Mouse (Mus musculus) embryonic facial prominence, embryonic 12.5 days (tissue): ENCODE measurements around the gene Fcho2. TPM values are rescaled to one million over a fixed set of nuclear protein-coding genes. Genes with fewer than 3 reads are reported as not detected.

Source experiments
- ATAC-seq: fragments of 200-750 bp; cut with Nextera tagmentation; 2 replicates; pipeline ENCODE4 v1.8.0; 2017; ENCODE audit not compliant: insufficient number of reproducible peaks, insufficient read depth, low FRiP score, low TSS enrichment
- H3K27ac ChIP-seq: fragments of 300-500 bp; sonication (generic); 2 replicates; pipeline ENCODE4 v1.5.1; 2016; ENCODE audit warnings: mild to moderate bottlenecking
- H3K27me3 ChIP-seq: fragments of 300-500 bp; sonication (generic); 2 replicates; pipeline ENCODE4 v1.6.1; 2016; ENCODE audit warnings: mild to moderate bottlenecking, moderate library complexity
- H3K36me3 ChIP-seq: fragments of 300-500 bp; sonication (generic); 2 replicates; pipeline ENCODE4 v1.6.1; 2016; ENCODE audit warnings: mild to moderate bottlenecking
- H3K4me1 ChIP-seq: fragments of 300-500 bp; sonication (generic); 2 replicates; pipeline ENCODE4 v1.6.1; 2016
- H3K4me2 ChIP-seq: fragments of 300-500 bp; sonication (generic); replicated peaks from 2 replicates; pipeline ENCODE4 v1.6.1; 2016; ENCODE audit warnings: mild to moderate bottlenecking, moderate library complexity
- H3K4me3 ChIP-seq: fragments of 300-500 bp; sonication (generic); 2 replicates; pipeline ENCODE4 v1.5.1; 2016; ENCODE audit warnings: mild to moderate bottlenecking
- H3K9ac ChIP-seq: fragments of 300-500 bp; sonication (generic); 2 replicates; pipeline ENCODE4 v1.6.1; 2016; ENCODE audit warnings: mild to moderate bottlenecking, moderate library complexity
- H3K9me3 ChIP-seq: fragments of 300-500 bp; sonication (generic); 2 replicates; pipeline ENCODE4 v1.6.1; 2016; ENCODE audit warnings: mild to moderate bottlenecking, moderate library complexity
- WGBS: fragments of 180-500 bp; shearing (Covaris S2); methylation state at CpG from one replicate; pipeline ENCODE4 v1.1.7; 2016; 5-methylcytosine and 5-hydroxymethylcytosine counted together
- polyA plus RNA-seq: library from polyadenylated mRNA; unstranded; fragments of >200 nt; fragmentation: Nextera tagmentation; extraction: Ambion mirVana; gene quantifications from 2 replicates; pipeline ENCODE4 v1.2.1, GENCODE M21; 2016

The Fcho2 gene
- polyA plus RNA-seq, 1 experiment from 2014 or later: 51.5 TPM

GRCm38 (mm10) chr13:98691956-98692515 is 123.2 kb downstream of the Fcho2 start:
- H3K27me3 ChIP-seq: peaks cover 41% of the 10 kb centered on the region
- 88% methylated on average over 13 of the region's 13 CpGs for WGBS
- ATAC-seq: no peak
- no peaks in the 10 kb centered on the region for H3K9me3 ChIP-seq
- H3K4me2 ChIP-seq: no peak overlapping the region
- H3K9ac ChIP-seq: no peak overlapping the region
- peaks cover 7% of the 10 kb centered on the region; the same call in 1 of the 2 replicates for H3K4me1 ChIP-seq
- H3K27ac ChIP-seq: no peak overlapping the region
- no peak overlapping the region for H3K4me3 ChIP-seq
- H3K36me3 ChIP-seq: no peaks in the 10 kb centered on the region

DNA sequence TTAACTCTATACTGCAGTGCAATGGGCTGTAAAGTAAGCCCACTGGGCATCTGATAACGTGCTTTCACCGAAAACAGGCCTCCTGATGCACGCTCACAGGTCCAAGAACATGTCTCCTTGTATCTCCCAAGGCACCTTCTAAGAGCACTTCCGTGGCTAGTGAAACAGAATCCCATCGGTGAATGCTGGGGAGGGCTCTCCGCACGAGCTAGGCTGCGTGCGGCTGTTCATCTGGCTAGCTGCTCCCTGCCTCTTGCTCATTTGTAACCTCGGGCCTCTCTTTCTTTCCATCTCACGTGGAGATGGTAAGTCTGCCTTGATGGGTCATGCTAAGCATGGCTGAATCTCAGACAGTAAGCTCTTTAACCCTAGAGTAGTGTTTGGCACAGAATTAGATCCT is 124.4 kb downstream of the Fcho2 start:
- Histone ChIP-seq H3K4me1 (peaks cover 7% of the 10 kb centered on the region; the same call in 1 of the 2 replicates), H3K9me3 (no peaks in the 10 kb centered on the region), H3K4me3 (no peak overlapping the region), H3K36me3 (no peaks in the 10 kb centered on the region), H3K4me2 (no peak overlapping the region), H3K27ac (no peak overlapping the region), H3K27me3 (peaks cover 31% of the 10 kb centered on the region), H3K9ac (no peak overlapping the region)
- ATAC-seq: no peak
- 85% methylated on average over 11 of the region's 11 CpGs for WGBS

GRCm38 (mm10) chr13:98689605-98690290 is 125.5 kb downstream of the Fcho2 start:
- peaks cover 20% of the 10 kb centered on the region for H3K27me3 ChIP-seq
- no peak overlapping the region for H3K27ac ChIP-seq
- 73% methylated on average over 11 of the region's 11 CpGs for WGBS
- no peaks in the 10 kb centered on the region for H3K4me1 ChIP-seq
- ATAC-seq: no peak
- H3K4me2 ChIP-seq: no peak overlapping the region
- no peaks in the 10 kb centered on the region for H3K9me3 ChIP-seq
- no peak overlapping the region for H3K4me3 ChIP-seq
- no peaks in the 10 kb centered on the region for H3K36me3 ChIP-seq
- no peak overlapping the region for H3K9ac ChIP-seq

DNA sequence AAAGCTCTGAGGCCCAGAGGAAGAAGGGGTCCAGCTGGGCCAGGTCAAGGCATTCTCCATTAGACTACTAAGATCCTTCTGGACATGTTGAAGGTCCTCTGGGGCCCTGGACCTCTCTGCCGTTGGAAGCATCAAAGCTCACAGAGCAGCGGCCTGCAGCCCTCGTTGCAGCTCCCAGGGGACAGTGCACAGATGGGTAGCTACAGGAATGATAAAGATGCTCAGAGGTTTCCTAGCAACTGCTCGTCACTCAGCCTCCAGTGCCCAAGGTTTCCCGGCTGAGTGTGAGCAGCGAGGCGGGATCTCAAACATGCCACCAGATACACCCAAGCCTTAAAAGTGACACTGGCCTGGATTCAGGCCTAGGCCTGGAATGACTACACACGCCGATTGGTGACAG is 127.3 kb downstream of the Fcho2 start:
- H3K4me1 ChIP-seq: no peaks in the 10 kb centered on the region
- 0 out of 2 replicates have a peak, but pooled peaks cover 5% of the 10 kb centered on the region for H3K27me3 ChIP-seq
- H3K36me3 ChIP-seq: no peaks in the 10 kb centered on the region
- no peaks in the 10 kb centered on the region for H3K9me3 ChIP-seq
- no peak overlapping the region for H3K4me3 ChIP-seq
- H3K4me2 ChIP-seq: no peak overlapping the region
- no peak overlapping the region for H3K9ac ChIP-seq
- ATAC-seq: no peak
- no peak overlapping the region for H3K27ac ChIP-seq
- WGBS: 69% methylated on average over 9 of the region's 9 CpGs

DNA sequence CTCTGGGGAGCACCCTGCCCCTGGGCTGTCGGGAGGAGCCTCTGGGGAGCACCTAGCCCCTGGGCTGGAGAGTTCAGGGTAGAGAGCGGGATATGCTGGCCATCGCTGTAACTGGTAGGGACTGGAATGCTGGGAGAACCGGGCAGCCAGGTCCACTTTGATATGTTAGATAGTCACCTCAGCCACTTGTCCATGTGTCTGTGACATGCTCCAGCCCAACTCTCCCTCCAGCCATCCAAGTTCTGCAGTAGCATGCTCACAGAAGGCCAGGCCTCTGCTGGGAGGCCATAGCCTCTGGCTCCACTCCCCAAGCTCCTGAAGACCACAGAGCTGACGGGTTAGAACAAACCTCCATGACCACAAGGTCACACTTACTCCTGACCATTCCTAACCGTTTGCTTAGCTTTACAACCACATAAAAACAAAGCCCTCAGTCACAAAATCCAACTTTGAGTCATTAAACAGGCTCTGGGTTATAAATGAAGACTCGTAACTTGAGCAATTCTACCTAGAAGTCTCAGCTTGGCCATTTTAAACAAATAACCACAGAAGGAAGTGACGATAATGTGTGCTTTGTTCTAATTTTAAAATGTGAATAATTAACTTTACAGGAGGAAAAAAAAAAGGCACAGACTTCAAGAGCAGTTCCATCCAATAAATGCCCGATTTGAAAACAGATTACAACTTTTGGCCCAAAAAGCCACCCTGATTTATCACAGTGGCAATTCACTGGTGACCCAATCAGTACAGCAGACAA is 130.9 kb downstream of the Fcho2 start:
- Histone ChIP-seq H3K4me1 (peaks cover 5% of the 10 kb centered on the region; the same call in 1 of the 2 replicates), H3K27me3 (no peaks in the 10 kb centered on the region), H3K4me3 (no peak overlapping the region), H3K36me3 (no peaks in the 10 kb centered on the region), H3K9me3 (no peaks in the 10 kb centered on the region), H3K27ac (no peak overlapping the region), H3K9ac (no peak overlapping the region), H3K4me2 (no peak overlapping the region)
- no peak for ATAC-seq
- WGBS: 72% methylated on average over 9 of the region's 9 CpGs

DNA sequence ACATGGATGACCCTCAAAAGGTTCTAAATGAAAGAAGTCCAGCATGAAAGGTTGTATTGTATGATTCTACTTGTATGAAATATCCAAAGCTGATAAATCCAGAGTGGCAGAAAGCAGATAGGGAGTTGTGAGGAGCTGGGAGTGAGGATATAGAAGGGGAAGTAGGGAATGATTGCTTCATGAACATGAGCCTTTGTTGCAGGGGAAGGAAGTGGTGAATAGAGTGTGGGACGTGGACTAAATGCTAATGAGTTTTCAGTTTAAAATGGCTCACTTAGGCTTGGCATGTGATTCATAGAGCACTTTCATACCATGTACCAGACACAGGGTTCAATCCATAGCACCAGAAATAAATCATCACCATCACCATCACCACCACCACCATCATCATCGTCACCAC is 131.8 kb downstream of the Fcho2 start:
- no peaks in the 10 kb centered on the region for H3K27me3 ChIP-seq
- WGBS: 93% methylated on average over 2 of the region's 2 CpGs

GRCm38 (mm10) chr13:98680470-98681060 is 134.7 kb downstream of the Fcho2 start:
- ATAC-seq: no peak
- peaks cover 5% of the 10 kb centered on the region; the same call in 1 of the 2 replicates for H3K4me1 ChIP-seq
- no peak overlapping the region for H3K4me2 ChIP-seq
- H3K27me3 ChIP-seq: no peaks in the 10 kb centered on the region
- H3K4me3 ChIP-seq: no peak overlapping the region
- no peaks in the 10 kb centered on the region for H3K9me3 ChIP-seq
- H3K36me3 ChIP-seq: no peaks in the 10 kb centered on the region
- no peak overlapping the region for H3K27ac ChIP-seq
- WGBS: 82% methylated on average over 5 of the region's 5 CpGs
- H3K9ac ChIP-seq: no peak overlapping the region

More for the DNA sequence above, 131.8 kb downstream of the Fcho2 start:
- no peak overlapping the region for H3K4me2 ChIP-seq
- no peak overlapping the region for H3K27ac ChIP-seq
- no peaks in the 10 kb centered on the region for H3K9me3 ChIP-seq
- H3K36me3 ChIP-seq: no peaks in the 10 kb centered on the region
- H3K9ac ChIP-seq: no peak overlapping the region
- peaks cover 5% of the 10 kb centered on the region; the same call in 1 of the 2 replicates for H3K4me1 ChIP-seq
- ATAC-seq: no peak
- H3K4me3 ChIP-seq: no peak overlapping the region

DNA sequence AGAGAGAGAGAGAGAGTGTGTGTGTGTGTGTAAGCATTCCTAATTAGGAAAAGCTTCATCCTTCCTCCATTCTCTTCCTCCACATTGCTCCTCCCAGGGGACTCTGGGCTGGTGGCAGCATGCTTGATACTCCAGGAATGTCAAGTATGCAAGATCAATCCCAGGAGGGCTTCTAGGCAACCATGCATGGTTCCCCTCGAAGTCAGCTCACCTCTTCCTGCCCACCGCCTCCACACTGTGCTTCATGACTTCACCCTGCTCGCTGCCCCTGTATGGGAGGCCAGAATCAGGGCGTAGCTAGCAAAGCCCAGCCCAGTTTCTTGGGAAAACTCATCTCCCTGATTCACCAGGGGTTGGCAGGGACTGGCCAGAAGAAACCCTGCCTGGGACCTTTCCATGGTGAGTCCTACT is 135.6 kb downstream of the Fcho2 start:
- Histone ChIP-seq H3K36me3 (no peaks in the 10 kb centered on the region), H3K4me1 (peaks cover 5% of the 10 kb centered on the region; the same call in 1 of the 2 replicates), H3K4me2 (no peak overlapping the region), H3K4me3 (no peak overlapping the region), H3K9me3 (no peaks in the 10 kb centered on the region), H3K9ac (no peak overlapping the region), H3K27ac (no peak overlapping the region), H3K27me3 (no peaks in the 10 kb centered on the region)
- 36% methylated on average over 4 of the region's 4 CpGs for WGBS
- ATAC-seq: no peak

DNA sequence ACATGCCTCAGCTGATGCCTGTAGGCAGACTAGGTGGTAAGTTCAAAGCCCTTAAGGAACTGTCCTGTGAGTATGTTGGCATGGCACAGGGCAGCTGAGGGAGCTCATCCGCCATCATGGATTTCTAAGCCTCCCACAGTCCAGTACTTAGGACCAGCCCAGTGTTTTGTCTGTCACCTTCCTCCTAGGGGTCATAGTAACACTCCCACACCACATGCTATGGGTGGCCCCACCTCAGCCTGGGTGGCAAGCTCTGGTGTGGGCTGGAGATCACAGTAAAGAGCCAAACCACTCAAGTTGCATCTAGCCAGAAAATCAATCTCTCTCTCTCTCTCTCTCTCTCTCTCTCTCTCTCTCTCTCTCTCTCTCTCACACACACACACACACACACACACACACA is 136.0 kb downstream of the Fcho2 start:
- no peak overlapping the region for H3K9ac ChIP-seq
- H3K27me3 ChIP-seq: no peaks in the 10 kb centered on the region
- no peaks in the 10 kb centered on the region for H3K36me3 ChIP-seq
- H3K4me3 ChIP-seq: no peak overlapping the region
- WGBS: 87% methylated on average over 1 of the region's 1 CpGs
- no peaks in the 10 kb centered on the region for H3K9me3 ChIP-seq
- H3K4me1 ChIP-seq: peaks cover 5% of the 10 kb centered on the region; the same call in 1 of the 2 replicates
- H3K4me2 ChIP-seq: no peak overlapping the region
- no peak for ATAC-seq
- no peak overlapping the region for H3K27ac ChIP-seq

GRCm38 (mm10) chr13:98673922-98674321 is 141.3 kb downstream of the Fcho2 start:
- no peaks in the 10 kb centered on the region for H3K36me3 ChIP-seq
- H3K4me2 ChIP-seq: no peak overlapping the region
- no peak overlapping the region for H3K9ac ChIP-seq
- H3K27me3 ChIP-seq: no peaks in the 10 kb centered on the region
- no peak overlapping the region for H3K27ac ChIP-seq
- no peak overlapping the region for H3K4me3 ChIP-seq
- H3K4me1 ChIP-seq: no peaks in the 10 kb centered on the region
- no peaks in the 10 kb centered on the region for H3K9me3 ChIP-seq
- WGBS: 68% methylated on average over 4 of the region's 4 CpGs
- no peak for ATAC-seq
